Mouse (Mus musculus) kidney, embryonic 15.5 days (tissue): ENCODE results near the gene Hlcs. TPM values are rescaled to one million over a fixed set of nuclear protein-coding genes. Genes with fewer than 3 reads are reported as not detected.

Experiments used
- ATAC-seq: fragments of 200-750 bp; cut with Nextera tagmentation; replicated peaks from 2 replicates; pipeline ENCODE4 v1.8.0; 2017; ENCODE audit warnings: moderate TSS enrichment; ENCODE audit not compliant: low FRiP score
- H3K27ac ChIP-seq: fragments of 300-500 bp; sonication (generic); 2 replicates; pipeline ENCODE4 v1.5.1; 2015; ENCODE audit warnings: mild to moderate bottlenecking, inconsistent platforms
- H3K27me3 ChIP-seq: fragments of 300-500 bp; sonication (generic); 2 replicates; pipeline ENCODE4 v1.6.1; 2015; ENCODE audit warnings: inconsistent platforms
- H3K36me3 ChIP-seq: fragments of 300-500 bp; sonication (generic); 2 replicates; pipeline ENCODE4 v1.6.1; 2015; ENCODE audit warnings: inconsistent platforms
- H3K4me1 ChIP-seq: fragments of 300-500 bp; sonication (generic); 2 replicates; pipeline ENCODE4 v1.6.1; 2015; ENCODE audit warnings: inconsistent platforms
- H3K4me2 ChIP-seq: fragments of 300-500 bp; sonication (generic); 2 replicates; pipeline ENCODE4 v1.6.1; 2015; ENCODE audit warnings: moderate library complexity, mild to moderate bottlenecking, inconsistent platforms
- H3K4me3 ChIP-seq: fragments of 300-500 bp; sonication (generic); replicated peaks from 2 replicates; pipeline ENCODE4 v1.5.1; 2015; ENCODE audit warnings: mild to moderate bottlenecking, inconsistent platforms
- H3K9ac ChIP-seq: fragments of 300-500 bp; sonication (generic); 2 replicates; pipeline ENCODE4 v1.6.1; 2015; ENCODE audit warnings: mild to moderate bottlenecking, inconsistent platforms
- H3K9me3 ChIP-seq: fragments of 300-500 bp; sonication (generic); replicated peaks from 2 replicates; pipeline ENCODE4 v1.6.1; 2016; ENCODE audit warnings: inconsistent platforms
- WGBS: fragments of 180-500 bp; shearing (Covaris S2); methylation state at CpG from one replicate; pipeline ENCODE4 v1.1.7; 2015; ENCODE audit warnings: mixed read lengths; 5-methylcytosine and 5-hydroxymethylcytosine counted together
- polyA plus RNA-seq: library from polyadenylated mRNA; unstranded; fragments of >200 nt; fragmentation: Nextera tagmentation; extraction: Ambion mirVana; gene quantifications from 2 replicates; pipeline ENCODE4 v1.2.1, GENCODE M21; 2015

Gene Hlcs
- polyA plus RNA-seq, 1 experiment from 2014 or later = 10.6 TPM

DNA sequence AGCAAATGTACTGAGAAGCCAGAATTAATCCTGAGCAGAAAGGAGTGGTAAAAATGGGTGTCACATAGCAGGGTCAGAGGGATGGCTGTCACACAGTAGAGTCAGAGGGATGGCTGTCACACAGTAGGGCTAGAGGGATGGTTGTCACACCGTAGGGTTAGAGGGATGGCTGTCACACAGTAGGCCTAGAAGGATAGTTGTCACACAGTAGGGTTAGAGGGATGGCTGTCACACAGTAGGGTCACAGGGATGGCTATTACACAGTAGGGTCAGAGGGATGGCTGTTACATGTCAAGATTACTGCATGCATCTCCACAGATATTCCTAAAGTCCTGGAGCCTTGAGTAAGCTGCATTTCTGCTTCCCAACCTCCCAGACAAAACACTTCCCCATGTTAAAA lies 195.0 kb downstream of the Hlcs start:
- H3K9ac ChIP-seq = no peak overlapping the region
- H3K27ac ChIP-seq = no peak overlapping the region
- no peaks in the 10 kb centered on the region for H3K4me1 ChIP-seq
- H3K4me3 ChIP-seq = no peak overlapping the region
- peaks cover 66% of the 10 kb centered on the region for H3K27me3 ChIP-seq
- 93% methylated on average over 1 of the region's 1 CpGs for WGBS
- no peaks in the 10 kb centered on the region for H3K36me3 ChIP-seq
- H3K9me3 ChIP-seq = no peaks in the 10 kb centered on the region
- no peak for ATAC-seq
- no peak overlapping the region for H3K4me2 ChIP-seq

DNA sequence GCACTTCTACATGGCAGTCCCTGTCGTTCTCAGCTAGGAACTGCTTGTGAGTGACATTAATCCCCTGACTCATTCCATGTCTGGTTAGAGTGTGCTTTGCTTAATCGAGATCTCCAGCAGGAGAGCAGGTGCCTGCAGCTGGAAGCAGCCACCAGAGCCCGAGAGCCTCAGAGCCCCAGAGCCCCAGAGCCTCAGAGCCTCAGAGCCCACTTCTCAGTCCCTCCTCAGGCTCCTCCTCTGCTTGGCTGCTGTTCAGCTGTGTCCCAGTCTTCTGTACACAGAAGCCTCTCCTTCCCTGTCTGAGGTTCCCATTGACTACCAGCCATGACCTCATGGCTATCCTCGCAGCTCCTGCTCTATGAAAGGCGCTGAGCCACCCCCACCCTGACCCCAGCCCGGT lies 196.0 kb downstream of the Hlcs start:
- WGBS = 59% methylated on average over 6 of the region's 6 CpGs
- Histone ChIP-seq H3K27ac (no peak overlapping the region), H3K9me3 (no peaks in the 10 kb centered on the region), H3K4me3 (no peak overlapping the region), H3K9ac (no peak overlapping the region), H3K4me2 (no peak overlapping the region), H3K36me3 (no peaks in the 10 kb centered on the region), H3K4me1 (no peaks in the 10 kb centered on the region), H3K27me3 (peaks cover 61% of the 10 kb centered on the region)
- no peak for ATAC-seq

- peaks cover 54% of the 10 kb centered on the region for H3K27me3 ChIP-seq
- H3K36me3 ChIP-seq = no peaks in the 10 kb centered on the region
- H3K9ac ChIP-seq = no peak overlapping the region
- no peak for ATAC-seq
- H3K9me3 ChIP-seq = no peaks in the 10 kb centered on the region
- H3K4me3 ChIP-seq = no peak overlapping the region
- no peak overlapping the region for H3K4me2 ChIP-seq
- 53% methylated on average over 9 of the region's 9 CpGs for WGBS
- no peaks in the 10 kb centered on the region for H3K4me1 ChIP-seq
- no peak overlapping the region for H3K27ac ChIP-seq
Measured at GRCm38 (mm10) chr16:94114693-94115092, 198.7 kb downstream of the Hlcs start.

- H3K9ac ChIP-seq = no peak overlapping the region
- no peaks in the 10 kb centered on the region for H3K9me3 ChIP-seq
- no peaks in the 10 kb centered on the region for H3K36me3 ChIP-seq
- no peak overlapping the region for H3K27ac ChIP-seq
- no peak overlapping the region for H3K4me2 ChIP-seq
- no peak overlapping the region for H3K4me3 ChIP-seq
- peaks cover 50% of the 10 kb centered on the region for H3K27me3 ChIP-seq
- no peak for ATAC-seq
- WGBS = 62% methylated on average over 7 of the region's 7 CpGs
- H3K4me1 ChIP-seq = no peaks in the 10 kb centered on the region
Measured at GRCm38 (mm10) chr16:94113160-94113559, 200.2 kb downstream of the Hlcs start.

GRCm38 (mm10) chr16:94097724-94098455 lies 215.5 kb downstream of the Hlcs start:
- Histone ChIP-seq H3K9me3 (no peaks in the 10 kb centered on the region), H3K4me3 (no peak overlapping the region), H3K36me3 (no peaks in the 10 kb centered on the region), H3K4me1 (peaks cover 39% of the 10 kb centered on the region), H3K9ac (no peak overlapping the region), H3K27ac (no peak overlapping the region), H3K4me2 (peak overlapping the region; percentile 8), H3K27me3 (peaks cover 82% of the 10 kb centered on the region)
- WGBS = 7% methylated on average over 12 of the region's 12 CpGs
- peak; percentile 86 for ATAC-seq

DNA sequence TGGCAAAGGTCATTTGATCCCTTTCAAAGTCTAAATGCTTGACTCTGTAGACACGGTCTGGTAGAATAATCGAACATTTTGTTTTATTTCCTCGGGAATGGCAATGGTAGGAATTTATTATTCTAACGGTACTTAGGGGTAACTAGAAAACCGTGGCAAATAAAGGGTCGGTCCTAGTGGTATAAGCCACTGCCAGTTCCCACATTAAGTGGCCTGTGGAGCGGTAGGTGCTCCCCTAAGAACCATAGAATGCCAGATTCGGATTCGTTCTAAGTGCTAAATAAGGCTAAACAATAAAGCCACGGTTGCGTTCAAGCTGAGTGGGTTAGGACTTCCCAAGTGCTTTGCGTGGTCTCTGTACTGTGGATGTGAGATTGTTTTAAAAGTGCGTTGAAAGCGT lies 216.9 kb downstream of the Hlcs start:
- no peak for ATAC-seq
- 4% methylated on average over 14 of the region's 14 CpGs for WGBS

DNA sequence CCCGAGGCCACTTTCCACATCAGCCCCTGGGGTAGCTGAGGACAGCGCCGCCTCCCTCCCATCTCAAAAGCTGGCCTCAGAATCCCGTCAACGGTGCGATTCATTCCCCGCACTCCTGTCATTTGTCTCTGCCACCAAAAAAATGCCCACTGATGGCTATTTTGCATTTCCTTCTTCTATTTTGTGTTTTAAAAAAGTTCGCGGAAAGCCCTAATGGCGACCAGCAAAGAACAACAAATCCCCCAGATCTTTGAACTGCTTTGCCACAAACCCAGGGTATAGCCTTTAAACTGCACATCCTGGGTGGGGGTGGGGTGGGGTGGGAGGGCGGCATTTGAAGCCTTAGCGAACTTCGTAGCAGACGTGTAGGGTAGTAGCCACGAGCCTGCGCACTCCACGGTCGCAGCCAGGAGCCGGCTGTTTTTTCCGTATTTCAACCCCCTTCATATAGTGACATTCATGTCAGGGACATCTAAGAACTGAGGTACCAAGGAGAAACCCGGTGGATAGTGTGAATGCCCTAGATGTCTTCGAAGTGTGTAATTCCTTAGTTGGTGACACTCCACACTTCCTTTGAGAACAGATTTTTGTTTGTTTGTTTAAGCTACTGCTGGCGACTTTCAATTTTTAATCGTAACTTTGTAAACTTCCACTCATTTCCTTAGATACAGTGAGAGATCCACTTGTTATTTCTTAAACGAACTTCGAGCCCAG lies 218.1 kb downstream of the Hlcs start:
- H3K4me2 ChIP-seq = peak overlapping the region; percentile 19; the same call in 1 of the 2 replicates
- no peaks in the 10 kb centered on the region for H3K9me3 ChIP-seq
- no peak overlapping the region; the same call in 1 of the 2 replicates for H3K4me3 ChIP-seq
- no peak overlapping the region for H3K9ac ChIP-seq
- no peak overlapping the region for H3K27ac ChIP-seq
- H3K36me3 ChIP-seq = no peaks in the 10 kb centered on the region
- no peak for ATAC-seq
- peaks cover 95% of the 10 kb centered on the region for H3K27me3 ChIP-seq
- WGBS = 2% methylated on average over 26 of the region's 26 CpGs
- H3K4me1 ChIP-seq = peaks cover 39% of the 10 kb centered on the region

More for the DNA sequence above, 216.9 kb downstream of the Hlcs start:
- Histone ChIP-seq H3K4me2 (no peak overlapping the region), H3K27ac (no peak overlapping the region), H3K4me1 (peaks cover 39% of the 10 kb centered on the region), H3K9ac (no peak overlapping the region), H3K9me3 (no peaks in the 10 kb centered on the region), H3K27me3 (peaks cover 92% of the 10 kb centered on the region), H3K36me3 (no peaks in the 10 kb centered on the region), H3K4me3 (no peak overlapping the region)

DNA sequence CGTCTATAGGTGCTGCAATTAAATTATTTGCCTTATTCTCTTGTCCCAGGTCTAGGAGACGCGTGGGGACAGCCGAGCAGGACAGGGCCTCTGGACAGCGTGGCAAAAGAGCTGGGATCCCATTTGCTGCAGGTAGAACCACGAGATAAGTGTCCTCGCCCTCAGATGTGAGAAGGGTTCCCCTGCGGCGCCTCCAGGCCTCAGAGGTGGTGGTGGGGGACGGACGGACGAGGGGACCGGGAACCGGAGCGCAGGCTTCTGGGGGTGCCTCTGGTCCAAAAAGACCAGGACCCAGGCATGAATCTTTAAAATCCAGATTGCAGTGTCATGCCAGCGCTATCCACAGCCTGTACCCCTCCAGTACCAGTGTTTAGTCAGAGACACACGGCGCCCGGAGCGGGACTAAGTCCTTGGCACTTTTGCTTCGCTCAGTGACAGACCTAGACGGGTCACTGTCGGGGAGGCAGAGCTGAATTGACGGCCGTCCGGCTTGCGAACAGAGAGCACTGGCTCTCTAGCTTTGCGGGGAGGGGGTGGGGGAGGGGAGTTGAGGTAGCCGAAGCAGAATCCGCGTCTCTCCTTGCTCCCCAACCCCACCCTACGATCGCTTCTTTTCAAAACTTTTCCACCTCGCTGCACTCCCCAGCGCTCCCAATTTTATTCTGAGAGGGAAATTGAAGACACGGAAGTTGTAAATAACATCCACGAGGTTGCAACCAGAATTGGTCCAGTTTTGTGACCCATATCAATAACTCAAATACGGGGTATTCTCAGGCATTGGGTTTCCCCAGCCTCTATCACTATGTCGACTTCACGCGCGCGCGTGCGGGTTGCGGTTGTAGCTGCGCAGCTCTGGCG lies 218.9 kb downstream of the Hlcs start:
- Histone ChIP-seq H3K4me3 (no peak overlapping the region; the same call in 1 of the 2 replicates), H3K4me2 (peak overlapping the region; percentile 19; the same call in 1 of the 2 replicates), H3K9me3 (no peaks in the 10 kb centered on the region), H3K4me1 (peaks cover 39% of the 10 kb centered on the region), H3K27ac (no peak overlapping the region), H3K36me3 (no peaks in the 10 kb centered on the region), H3K9ac (no peak overlapping the region), H3K27me3 (peaks cover 95% of the 10 kb centered on the region)
- WGBS = 1% methylated on average over 48 of the region's 48 CpGs
- 0 out of 2 replicates have a peak, but pooled peaks have one; percentile 20 for ATAC-seq

DNA sequence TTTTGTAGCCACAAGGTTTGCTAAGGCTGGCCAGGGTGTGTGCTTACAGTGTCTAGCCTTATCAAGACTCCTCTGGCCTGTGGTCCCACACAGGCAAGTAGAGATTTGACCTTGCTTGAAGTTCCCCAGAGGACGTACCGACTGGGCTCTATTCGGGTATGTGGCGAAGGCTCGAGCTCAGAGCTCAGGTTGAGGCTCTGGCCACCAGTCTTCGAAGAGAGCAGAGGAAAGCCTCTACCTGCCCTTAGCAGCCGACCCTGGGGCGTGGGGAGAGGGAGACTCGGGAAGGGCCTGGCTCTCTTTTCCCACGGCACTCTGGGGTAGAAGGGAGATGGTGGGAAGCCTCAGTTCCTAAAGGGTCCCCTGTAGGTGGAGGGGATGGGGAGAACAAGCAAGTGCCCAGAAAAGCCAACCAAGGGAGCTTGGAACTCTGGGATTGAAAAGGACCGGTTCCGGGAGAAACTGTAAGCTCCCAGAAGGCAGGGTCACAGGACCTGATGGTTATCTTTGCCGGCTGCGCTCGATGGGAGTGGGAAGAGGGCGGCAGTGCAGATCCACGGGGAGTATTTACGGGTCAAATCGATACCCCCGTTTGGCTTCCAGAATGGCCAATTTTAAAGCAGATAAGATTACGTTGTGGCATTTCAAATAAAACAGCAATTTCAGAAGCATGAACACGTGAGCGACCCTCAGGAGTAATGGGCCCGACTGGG lies 220.1 kb downstream of the Hlcs start:
- H3K9ac ChIP-seq = no peak overlapping the region
- no peak for ATAC-seq
- no peaks in the 10 kb centered on the region for H3K36me3 ChIP-seq
- H3K4me2 ChIP-seq = no peak overlapping the region
- peaks cover 95% of the 10 kb centered on the region for H3K27me3 ChIP-seq
- no peak overlapping the region for H3K4me3 ChIP-seq
- 2% methylated on average over 24 of the region's 24 CpGs for WGBS
- H3K27ac ChIP-seq = no peak overlapping the region
- H3K9me3 ChIP-seq = no peaks in the 10 kb centered on the region
- peaks cover 37% of the 10 kb centered on the region for H3K4me1 ChIP-seq

- Histone ChIP-seq H3K4me1 (peaks cover 30% of the 10 kb centered on the region), H3K4me2 (no peak overlapping the region), H3K27ac (no peak overlapping the region), H3K36me3 (no peaks in the 10 kb centered on the region), H3K27me3 (peaks cover 95% of the 10 kb centered on the region), H3K9me3 (no peaks in the 10 kb centered on the region), H3K9ac (no peak overlapping the region), H3K4me3 (no peak overlapping the region)
- no peak for ATAC-seq
- 2% methylated on average over 12 of the region's 12 CpGs for WGBS
Measured at GRCm38 (mm10) chr16:94092511-94093150, 220.7 kb downstream of the Hlcs start.
